Mouse (Mus musculus): ENCODE measurements at regions not wholly inside any gene's neighbourhood (a gene's known extent, or its start where the extent isn't known, plus 50 kb on each side); places are given as distances from the start of the nearest gene placed in this dataset.

DNA sequence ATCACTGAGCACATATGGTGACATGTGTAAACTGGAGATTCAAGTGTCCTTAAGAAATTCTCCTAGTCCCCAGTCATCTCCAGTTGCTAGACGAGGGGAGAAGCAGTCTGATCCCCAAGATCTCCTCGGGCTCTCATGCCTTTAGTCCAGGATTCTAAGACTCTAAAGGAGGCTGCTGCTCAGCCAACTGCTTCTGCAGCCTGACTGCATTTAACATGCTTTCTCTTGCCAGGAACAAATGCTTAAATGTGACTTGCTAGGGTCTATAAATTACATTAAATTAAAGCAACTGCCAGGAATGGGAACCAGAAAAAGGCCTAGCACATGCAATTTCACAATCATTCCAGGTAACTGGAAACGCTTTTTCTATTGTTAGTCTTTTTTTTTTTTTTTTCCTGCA, 599.8 kb upstream of the Gcfc2 start:
- no peak for DNase-seq (ENCODE audit: low read depth, low spot score)

DNA sequence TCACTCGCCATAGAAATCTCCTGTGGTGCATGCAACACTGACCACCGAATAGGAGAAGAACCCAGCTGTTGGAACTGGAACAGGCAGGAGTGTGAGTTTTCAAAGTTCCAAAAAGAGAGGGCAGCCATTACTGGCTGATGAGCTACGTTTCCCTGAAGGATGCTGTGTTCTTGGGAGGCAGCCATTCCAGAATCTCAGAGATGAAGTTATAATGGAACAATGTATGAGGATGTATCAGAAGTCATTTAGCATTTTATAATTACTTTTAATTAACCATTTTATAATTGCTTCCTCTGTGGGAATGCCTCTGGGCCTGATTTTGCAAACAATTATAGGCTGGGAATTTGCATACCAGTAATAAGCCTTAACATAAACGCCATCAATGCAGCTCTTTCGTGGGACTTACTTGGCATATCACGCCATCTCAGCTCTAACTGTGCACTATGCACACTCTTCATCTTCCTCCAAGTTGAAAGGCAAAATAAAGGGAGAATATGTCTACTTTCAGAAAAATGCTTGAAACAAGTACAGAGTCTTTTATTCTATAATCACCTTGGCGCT, 559.4 kb upstream of the Gcfc2 start:
- DNase-seq (ENCODE audit: low read depth, low spot score), result no peak

DNA sequence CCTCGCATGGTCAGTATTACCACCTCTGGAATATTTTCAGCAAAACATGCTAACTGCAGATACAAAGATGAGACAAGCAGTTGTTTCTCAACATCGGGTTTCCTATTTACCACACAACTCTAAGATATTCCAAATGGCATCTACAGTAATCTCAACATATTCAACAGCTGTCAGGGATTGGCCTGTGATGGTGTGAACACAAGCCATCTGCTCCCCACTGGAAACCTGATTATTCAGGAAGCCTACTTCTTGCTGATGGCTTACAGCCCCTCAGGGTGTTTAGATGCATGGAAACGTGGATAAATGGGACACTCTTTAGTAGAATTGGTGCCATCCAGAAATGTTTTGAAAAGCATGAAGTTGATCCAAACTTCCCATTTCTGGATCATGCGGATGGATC, 535.0 kb upstream of the Gcfc2 start:
- no peak for DNase-seq (ENCODE audit: low read depth, low spot score)

DNA sequence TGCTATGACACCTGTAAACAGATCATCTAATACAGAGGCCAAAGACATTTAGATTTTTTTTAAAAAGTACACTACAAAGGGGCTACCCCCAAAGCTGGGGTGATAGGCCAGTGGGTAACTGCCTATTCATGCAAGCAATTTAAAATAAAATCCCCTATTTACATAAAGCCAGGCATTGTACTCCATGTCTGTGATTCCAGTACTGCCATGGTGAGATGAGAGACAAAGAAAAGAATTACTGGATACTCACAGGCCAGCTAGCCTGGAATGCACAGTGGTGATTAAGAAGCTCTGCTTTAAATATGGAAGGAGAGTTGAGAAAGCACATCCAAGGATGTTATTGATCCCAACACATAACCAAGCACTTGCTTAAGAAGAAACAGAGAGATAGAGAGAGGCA, 520.3 kb upstream of the Gcfc2 start:
- no peak for DNase-seq (ENCODE audit: low read depth, low spot score)

DNA sequence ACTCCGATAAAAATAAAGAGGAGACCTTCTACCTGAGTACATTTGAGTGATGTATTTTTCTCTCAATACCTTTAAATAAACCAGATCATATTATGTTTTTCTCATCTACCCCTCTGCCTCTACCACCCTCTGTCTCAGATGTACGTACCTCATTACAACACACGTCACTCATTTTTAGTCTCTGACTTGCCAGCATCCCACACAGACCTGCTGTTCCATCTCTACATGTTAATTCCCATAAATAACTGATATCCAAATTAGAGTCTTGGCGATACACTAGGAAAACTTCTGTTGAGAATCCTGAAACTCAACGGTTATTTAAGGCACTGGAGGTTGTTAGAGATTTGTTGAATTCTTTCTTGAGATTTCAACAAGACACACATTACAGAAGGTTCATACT, 509.9 kb upstream of the Gcfc2 start:
- DNase-seq (ENCODE audit: low read depth, low spot score), result no peak

DNA sequence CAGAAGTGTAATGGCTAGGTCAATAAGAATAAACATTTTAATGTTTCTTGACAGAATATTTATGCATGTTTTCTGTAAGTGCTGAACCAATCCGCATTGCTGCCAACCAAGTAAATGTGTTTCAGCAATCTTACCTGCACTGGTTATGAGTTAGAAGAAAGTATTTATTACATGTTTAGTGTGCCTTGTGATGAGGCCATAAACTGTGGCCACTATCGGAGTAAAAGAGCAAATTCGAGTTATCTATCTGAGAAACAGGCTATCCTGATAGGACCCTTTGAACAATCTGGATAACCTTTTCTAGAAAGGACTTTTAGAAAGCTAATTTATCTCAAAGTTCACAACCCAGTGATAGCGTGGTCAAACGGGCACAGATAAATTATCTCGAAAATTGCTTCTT, 488.7 kb upstream of the Gcfc2 start:
- DNase-seq (ENCODE audit: low read depth, low spot score), result no peak

DNA sequence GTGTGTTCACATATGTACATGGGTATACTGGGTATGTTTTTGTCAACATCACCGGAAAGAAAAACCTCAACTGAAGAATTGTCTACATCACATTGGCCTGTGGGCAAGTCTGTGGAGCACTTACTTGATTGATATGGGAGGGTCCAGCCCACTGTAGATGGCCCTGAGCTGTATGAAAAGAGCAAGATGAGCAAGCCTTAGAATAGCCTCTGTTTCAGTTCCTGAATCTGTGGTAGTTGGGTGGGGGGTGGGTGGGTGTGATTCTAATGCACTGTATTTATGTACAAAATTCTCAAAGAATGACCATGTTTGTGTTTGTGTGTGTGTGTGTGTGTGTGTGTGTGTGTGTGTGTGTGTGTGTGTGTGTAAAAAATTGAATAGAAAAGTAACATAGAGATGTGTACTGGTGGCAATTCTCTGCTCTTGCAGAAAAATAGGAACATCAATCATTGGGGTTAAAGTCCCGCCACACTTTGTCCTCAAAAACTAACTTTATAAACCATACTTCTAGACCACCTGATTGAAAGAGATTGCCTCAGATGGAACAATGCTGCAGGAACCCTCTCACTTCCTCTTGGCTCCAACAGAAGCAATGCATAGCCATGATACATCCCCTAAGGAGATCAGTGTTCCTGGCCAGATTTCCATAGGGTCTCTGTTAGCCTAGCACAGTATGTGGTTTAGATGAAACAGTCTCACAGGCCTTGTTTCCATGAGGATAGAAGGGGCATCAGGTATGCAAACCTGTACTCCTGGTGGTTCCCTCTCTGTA, 484.3 kb upstream of the Gcfc2 start:
- no peak for DNase-seq (ENCODE audit: low read depth, low spot score)

DNA sequence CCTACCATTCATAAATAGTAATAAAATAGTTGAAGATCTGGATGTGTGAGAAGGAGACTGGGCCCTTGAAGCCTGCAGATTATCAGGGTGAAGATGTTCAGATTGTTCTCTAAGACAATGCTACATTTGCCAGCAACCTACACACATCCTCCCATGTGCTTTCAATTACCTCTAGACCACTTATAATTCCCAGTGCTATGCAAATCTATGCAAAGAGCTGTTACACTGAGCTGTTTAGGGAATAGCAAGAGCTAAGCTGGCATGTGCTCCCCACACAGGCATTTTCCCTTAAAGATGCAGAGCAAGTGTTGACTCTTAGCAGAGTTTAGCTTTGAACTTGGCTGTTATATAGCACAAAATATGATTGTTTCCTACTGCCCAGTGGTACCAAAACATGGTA, 482.1 kb upstream of the Gcfc2 start:
- no peak for DNase-seq (ENCODE audit: low read depth, low spot score)

DNA sequence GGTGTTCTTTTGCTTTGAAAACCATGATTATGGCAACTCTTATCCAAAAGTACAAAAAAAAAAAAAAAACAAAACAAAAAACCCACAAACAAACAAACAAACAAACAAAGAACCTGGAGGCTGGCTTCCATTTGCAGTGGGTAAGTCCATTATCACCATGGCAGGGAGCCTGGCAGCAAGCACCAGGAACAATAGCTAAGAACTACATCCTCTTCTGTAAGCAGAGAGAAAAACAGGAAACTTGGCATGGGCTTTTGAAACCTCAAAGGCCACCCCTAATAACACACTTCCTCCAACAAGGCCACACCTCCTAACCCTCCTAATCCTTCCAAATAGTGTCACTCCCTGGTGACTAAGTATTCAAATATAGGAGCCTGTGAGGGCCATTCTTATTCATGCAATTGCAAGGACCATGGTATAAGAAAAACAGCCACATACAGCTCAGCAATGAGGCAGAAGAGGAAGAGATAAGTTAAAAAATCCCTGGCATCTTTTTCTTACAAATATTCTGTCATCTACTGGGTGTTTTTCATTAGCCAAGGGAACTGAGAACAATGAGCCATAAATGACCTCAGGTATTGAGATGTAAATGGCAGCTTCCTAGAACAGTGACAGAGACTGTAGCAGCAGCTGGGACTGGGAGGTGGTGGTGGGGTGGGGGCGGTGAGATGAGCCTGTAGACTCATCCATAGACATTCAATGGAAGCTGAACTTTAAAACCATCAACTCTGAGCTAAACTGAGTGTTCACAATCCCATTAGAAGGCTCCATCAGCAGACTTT, 477.3 kb upstream of the Gcfc2 start:
- DNase-seq (ENCODE audit: low read depth, low spot score), result no peak

DNA sequence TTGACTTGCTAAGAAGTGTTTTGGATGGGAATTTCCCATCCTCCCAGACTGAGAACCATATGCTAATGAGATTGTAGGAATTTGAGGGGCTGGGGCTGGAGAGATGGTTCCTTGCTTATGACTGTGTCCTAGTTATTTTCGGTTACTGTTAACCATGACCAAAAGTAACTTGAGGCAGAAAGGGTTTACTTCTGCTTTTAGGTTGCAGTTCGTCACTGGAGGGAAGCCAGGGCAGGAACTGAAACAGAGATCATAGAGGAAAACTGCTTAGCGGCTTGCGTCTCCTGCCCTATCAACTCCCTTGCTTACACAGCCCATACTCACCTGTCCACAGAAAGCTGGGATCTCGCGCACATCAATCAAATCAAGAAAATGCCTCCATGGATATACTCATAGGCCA, 475.8 kb upstream of the Gcfc2 start:
- no peak for DNase-seq (ENCODE audit: low read depth, low spot score)

DNA sequence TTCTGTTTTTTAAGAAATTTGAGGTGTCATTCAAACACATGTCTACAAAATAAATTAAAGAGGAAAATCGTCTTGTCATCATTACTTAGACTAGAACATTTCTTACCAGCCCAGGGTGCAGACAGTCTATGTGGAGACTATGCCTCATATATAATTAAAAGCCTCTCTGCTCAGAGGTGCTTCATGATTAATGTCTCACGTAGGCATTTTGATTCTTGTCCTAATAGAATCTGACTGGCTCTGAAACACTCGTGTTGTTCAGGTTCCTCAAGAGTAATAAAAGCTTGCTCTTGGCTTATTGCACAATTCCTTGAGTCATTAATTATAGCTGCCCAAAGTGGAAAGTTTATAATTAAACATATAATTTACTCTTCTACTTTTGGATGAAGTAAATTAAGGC, 475.1 kb upstream of the Gcfc2 start:
- DNase-seq (ENCODE audit: low read depth, low spot score), result no peak

DNA sequence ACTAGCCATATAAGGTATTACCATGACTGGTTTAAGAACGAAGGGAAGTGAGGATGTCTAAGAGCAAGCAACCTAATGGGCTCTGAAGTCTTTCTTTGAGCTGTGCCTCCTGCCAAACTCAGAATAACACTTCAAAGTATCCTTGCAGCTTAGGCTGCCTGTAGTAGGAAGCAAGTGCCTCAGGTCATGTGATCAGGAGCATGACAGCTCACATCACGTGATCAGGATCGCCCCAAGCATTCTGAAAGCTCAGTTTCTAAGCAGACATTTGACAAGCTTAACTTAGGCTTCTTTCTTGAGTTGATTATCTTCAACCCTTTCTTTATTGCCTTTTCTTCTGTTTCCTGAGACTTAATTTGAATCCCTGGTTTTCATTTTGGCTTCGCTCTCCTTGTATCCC, 462.4 kb upstream of the Gcfc2 start:
- DNase-seq (ENCODE audit: low read depth, low spot score), result no peak

DNA sequence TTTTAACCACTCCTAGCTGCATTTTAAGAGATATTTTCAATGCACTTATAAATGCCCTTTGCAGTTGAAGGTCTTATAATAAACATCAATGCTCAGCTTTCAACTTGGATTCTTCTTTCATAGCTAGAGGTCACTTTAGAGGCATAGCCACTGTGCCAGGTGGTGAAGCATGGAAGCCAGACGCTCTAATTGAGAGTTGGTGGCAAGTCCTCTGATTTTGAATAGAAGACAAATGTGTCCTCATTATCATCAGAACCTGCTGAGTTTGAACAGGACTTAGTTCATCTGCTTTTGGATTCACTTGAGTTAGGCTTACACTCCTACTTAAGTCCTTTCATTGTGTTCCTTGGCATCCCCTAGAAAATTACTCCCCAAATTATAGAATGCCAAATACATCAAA, 459.0 kb upstream of the Gcfc2 start:
- no peak for DNase-seq (ENCODE audit: low read depth, low spot score)

DNA sequence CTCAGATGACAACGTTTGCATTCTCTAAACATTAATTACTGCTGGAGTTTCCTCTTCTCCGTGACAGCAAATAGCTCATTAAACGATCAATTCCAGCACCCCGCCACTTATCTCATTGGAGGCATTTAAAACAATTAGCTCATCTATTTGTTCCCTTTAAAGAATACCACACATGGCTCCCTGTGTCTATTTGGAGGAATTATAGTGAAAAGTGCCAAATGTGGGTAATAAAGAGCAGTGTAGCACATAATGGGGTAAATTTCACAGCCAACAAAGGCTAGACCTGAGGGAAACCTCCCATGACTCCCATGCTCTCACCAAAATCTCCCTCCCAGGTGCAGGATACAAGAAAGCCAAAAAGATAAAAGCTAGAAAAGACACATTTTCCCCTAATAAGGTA, 456.9 kb upstream of the Gcfc2 start:
- DNase-seq (ENCODE audit: low read depth, low spot score), result no peak

DNA sequence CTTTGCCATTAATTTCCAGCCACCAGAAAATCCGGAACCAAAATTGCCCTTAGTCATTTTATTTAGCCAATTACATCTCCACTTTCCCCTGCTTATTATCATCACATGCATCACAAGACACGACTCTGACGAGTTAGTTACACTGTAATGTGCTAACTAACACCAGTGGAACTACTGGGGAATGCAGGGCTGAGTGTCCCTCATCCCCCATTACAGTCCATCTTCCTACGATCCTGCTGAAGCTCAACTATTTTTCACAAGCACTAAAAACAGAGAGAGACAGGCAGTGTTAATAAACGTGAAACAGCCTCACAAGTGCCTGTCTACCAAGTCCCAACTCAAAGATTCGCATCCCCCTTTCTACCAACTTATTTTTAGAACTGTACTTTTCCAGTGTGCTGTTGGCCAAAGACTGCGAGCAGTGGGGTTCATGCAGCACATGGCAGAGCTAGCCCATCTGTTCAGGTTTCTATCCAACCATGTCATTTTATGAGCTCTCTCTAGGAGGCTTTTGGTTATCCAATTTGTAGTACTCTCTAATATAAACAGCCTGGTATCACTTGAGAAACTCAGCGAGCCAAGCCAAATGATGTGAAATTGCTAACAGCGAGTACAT, 452.0 kb upstream of the Gcfc2 start:
- no peak for DNase-seq (ENCODE audit: low read depth, low spot score)

DNA sequence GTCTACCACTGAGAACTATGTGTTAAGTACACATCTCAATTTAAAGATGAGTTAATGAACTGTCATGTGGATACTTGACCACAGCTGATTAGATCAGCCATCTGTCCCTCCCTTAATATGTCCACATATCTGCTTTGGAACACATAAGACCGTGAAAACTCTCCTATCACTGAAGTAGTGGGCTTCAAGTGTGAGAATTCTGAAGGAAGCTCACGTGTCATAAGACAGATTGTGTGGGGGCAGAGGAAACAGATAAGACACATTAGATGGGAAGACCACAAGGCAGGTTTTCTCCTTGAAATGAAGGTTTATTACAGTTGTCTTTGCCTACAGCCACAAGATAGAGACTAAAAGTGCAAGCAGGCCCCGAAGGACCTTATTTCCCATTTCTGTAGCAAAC, 451.0 kb upstream of the Gcfc2 start:
- no peak for DNase-seq (ENCODE audit: low read depth, low spot score)

DNA sequence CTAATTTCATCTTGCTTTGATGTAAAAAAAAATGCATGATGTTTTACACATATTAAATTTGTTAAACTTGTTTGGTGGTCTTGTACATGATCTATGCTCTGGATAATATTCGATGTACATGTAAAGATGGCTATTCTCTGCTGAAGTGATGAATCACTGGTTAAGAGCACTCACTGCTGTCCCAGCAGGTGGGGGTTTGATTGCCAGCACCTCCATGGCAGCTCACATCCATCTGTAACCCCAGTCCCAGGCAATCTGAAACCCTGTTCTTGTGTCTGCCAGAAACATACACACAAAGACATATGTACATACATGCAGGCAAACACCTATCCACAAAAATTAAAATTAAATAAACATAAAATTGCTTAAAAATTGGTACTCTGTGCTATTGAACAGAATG, 448.7 kb upstream of the Gcfc2 start:
- DNase-seq (ENCODE audit: low read depth, low spot score), result no peak

DNA sequence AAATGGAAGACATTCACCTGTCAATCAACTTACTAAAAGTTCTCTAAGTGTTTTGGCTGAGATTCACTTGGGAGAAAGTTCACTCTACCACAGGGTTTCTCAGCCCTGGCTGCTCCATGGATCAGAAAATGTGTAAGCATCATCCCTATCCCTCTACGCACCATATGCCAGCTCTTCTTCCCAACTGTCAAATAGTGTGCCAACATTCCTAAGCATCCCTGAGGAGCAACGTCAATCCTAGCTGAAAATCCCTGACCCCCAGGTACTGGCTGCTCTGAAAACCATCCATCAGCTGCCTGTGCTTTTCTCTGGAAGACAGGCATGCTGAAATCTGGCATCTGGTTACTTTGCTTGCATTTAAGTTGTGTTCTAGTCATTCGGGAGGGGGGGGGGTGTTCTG, 436.5 kb upstream of the Gcfc2 start:
- no peak for DNase-seq (ENCODE audit: low read depth, low spot score)

DNA sequence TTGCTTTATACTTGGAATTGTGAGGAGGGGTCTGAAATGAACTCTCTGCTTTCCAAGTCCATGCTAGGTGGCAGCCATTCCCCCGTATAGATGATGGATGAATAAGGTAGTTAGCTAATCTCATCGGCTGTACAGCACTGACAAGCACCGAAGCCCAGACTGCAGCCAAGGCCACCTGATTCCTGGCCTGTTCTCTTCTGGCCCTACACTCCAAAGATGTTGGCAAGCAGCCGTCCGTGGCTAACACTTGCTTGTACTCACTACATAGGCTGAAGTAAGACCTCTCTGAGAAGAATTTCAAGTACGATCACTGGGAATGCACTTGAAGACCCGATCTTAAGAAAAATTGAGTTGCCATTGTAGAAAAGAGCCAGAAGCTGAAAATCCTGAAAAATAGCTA, 427.2 kb upstream of the Gcfc2 start:
- DNase-seq (ENCODE audit: low read depth, low spot score), result no peak

DNA sequence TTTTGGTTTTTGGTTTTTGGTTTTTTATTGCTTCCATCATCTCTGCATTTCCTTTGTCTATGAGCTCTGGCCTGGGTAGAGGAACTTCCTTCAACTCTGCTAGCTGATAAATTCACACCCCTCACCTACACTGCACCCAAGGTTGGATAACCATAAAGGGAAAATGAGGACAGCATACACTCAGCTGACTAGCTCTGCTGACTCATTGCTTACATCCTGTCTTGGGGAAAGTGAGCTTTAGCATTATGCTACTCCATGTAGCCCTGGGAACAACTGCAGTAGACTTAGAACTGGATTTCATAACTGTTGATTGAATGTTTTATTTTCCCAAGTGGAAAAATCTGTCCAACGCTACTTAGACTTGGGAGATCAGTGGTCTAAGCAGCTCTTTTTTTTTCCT, 406.3 kb upstream of the Gcfc2 start:
- no peak for DNase-seq (ENCODE audit: low read depth, low spot score)

DNA sequence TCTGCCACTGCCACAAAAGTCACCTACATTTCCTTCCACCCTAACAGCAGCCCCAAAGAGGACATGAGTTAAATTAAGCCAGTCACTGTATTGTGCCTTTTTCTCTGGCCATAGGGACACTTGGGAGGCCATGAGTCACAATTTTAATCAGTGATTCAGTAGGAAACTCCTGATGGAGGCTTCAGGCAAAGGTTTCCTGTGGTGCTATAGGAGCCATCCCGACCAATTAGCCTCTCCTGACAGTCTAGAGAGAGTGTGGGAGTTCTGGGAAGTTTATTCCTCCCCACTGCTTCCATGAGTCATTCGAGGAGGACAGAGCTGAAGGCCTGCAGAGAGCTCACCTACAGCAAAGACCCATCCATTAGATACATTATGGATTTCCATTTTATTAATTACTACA, 361.2 kb upstream of the Gcfc2 start:
- DNase-seq (ENCODE audit: low read depth, low spot score), result no peak

DNA sequence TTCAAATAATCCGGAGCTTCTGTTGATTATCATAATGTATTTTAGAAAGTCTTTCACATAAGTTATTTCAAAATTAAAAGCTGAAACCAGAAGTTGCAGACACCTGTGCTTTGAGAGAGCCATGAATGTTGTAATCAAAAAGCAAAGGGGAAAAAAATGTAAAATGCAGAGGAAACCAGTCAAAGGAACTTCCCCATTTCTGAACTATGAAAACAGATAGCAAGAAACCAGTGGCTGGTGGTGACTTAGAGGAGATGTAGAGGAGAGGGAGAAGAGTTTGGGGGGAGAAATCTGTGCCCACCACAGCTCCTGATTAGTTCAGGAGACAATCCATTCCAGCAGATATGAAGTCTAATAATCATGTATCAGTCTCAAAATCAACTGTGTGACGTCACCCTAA, 360.3 kb upstream of the Gcfc2 start:
- DNase-seq (ENCODE audit: low read depth, low spot score), result no peak

DNA sequence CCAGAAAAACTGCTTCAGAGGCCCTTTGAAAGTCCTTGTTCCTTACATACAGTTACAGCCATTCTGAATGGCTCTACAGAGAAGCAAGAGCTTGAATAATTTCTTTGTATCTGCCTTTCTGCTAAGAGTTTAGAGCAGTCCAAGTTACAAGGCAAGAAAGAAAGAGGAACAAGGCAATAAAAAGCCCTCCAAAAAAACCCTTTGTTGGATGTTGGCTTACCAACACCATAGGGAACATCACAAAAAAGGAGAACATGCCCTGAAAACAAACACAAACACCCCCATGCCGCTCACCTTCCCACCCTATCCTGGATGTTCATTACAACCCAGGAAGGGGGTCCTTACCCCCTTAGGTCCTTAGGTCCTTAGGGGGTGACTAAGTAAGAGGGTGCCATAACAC, 359.2 kb upstream of the Gcfc2 start:
- no peak for DNase-seq (ENCODE audit: low read depth, low spot score)
